Mouse (Mus musculus): ENCODE results near the gene Slc6a21. TPM values are rescaled to one million over a fixed set of nuclear protein-coding genes. Genes with fewer than 3 reads are reported as not detected.

Slc6a21 gene
- not detected in 2 replicates for polyA plus RNA-seq (2016; fragmentation: Nextera tagmentation; extraction: Ambion mirVana)

DNA sequence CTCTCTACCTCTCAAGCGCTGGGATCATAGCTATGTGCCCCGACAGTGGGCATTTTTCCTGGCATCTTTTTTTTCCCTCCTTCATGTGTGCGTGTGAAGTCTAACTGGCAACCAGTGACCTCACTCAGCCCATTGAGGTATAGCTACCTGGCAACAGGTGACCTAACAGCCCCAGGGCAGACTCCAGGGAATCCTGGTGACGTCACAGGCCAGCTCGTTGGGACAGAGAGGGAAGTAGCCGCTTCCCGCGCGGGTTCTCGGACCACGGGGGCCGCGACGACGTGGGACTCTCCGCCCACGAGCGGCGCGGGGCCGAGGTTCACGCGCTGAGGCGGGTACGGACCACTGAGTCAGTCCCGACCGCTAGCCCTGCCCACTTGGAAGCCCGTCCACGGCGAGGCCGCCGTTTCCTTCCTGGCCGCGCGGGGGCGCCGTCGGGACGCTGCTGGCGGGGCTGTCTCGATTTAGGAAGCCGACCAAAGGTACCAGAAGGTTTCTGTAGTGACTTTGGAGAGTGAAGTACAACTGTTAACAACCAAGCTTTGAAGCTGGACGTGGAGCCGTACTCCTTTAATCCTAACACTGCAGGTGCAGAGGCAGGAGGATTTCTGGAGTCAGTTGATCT, at the start of gene Slc6a21:
Gene Slc6a21, plus strand, starts transcription at position 378 of the 625 bp plus-strand sequence.
- peaks cover 5% of the 10 kb centered on the region for H3K4me1 ChIP-seq (replicated peaks)
- H3K9me3 ChIP-seq = no peaks in the 10 kb centered on the region
- 7% methylated on average over 44 of the region's 44 CpGs for WGBS
- peak within 1 kb of the TSS; percentile 44; the same call in 1 of the 2 replicates for H3K9ac ChIP-seq (replicated peaks)
- peak within 1 kb of the TSS; percentile 38 for H3K4me3 ChIP-seq (replicated peaks)
- peak within 1 kb of the TSS; percentile 63 for H3K4me2 ChIP-seq
- no peak within 1 kb of the TSS for H3K27ac ChIP-seq
- H3K36me3 ChIP-seq = no peaks in the 10 kb centered on the region
- ATAC-seq (ENCODE audit: insufficient number of reproducible peaks, insufficient read depth, low FRiP score, low TSS enrichment, low read depth) = no peak
- peaks cover 14% of the 10 kb centered on the region for H3K27me3 ChIP-seq

- WGBS = 95% methylated on average over 18 of the region's 18 CpGs
Measured at GRCm38 (mm10) chr7:45228548-45228947, 48.8 kb upstream of the Slc6a21 start.

GRCm38 (mm10) chr7:45229046-45229445, 48.3 kb upstream of the Slc6a21 start:
- no peaks in the 10 kb centered on the region for H3K9me3 ChIP-seq
- H3K27me3 ChIP-seq = no peaks in the 10 kb centered on the region
- no peak for ATAC-seq (ENCODE audit: insufficient number of reproducible peaks, insufficient read depth, low FRiP score, low TSS enrichment, low read depth)
- H3K27ac ChIP-seq = no peak overlapping the region
- H3K4me2 ChIP-seq = no peak overlapping the region
- no peak overlapping the region for H3K9ac ChIP-seq (replicated peaks)
- WGBS = 93% methylated on average over 8 of the region's 8 CpGs
- H3K4me1 ChIP-seq (replicated peaks) = peaks cover 21% of the 10 kb centered on the region
- peaks cover 95% of the 10 kb centered on the region for H3K36me3 ChIP-seq
- no peak overlapping the region for H3K4me3 ChIP-seq (replicated peaks)

More at GRCm38 (mm10) chr7:45228548-45228947, 48.8 kb upstream of the Slc6a21 start:
- peaks cover 16% of the 10 kb centered on the region for H3K4me1 ChIP-seq (replicated peaks)
- no peak overlapping the region for H3K9ac ChIP-seq (replicated peaks)
- ATAC-seq (ENCODE audit: insufficient number of reproducible peaks, insufficient read depth, low FRiP score, low TSS enrichment, low read depth) = peak; percentile 29; the same call in 1 of the 2 replicates
- H3K9me3 ChIP-seq = no peaks in the 10 kb centered on the region
- no peak overlapping the region for H3K4me2 ChIP-seq
- peaks cover 97% of the 10 kb centered on the region for H3K36me3 ChIP-seq
- no peak overlapping the region for H3K27ac ChIP-seq
- H3K27me3 ChIP-seq = no peaks in the 10 kb centered on the region
- no peak overlapping the region for H3K4me3 ChIP-seq (replicated peaks)

DNA sequence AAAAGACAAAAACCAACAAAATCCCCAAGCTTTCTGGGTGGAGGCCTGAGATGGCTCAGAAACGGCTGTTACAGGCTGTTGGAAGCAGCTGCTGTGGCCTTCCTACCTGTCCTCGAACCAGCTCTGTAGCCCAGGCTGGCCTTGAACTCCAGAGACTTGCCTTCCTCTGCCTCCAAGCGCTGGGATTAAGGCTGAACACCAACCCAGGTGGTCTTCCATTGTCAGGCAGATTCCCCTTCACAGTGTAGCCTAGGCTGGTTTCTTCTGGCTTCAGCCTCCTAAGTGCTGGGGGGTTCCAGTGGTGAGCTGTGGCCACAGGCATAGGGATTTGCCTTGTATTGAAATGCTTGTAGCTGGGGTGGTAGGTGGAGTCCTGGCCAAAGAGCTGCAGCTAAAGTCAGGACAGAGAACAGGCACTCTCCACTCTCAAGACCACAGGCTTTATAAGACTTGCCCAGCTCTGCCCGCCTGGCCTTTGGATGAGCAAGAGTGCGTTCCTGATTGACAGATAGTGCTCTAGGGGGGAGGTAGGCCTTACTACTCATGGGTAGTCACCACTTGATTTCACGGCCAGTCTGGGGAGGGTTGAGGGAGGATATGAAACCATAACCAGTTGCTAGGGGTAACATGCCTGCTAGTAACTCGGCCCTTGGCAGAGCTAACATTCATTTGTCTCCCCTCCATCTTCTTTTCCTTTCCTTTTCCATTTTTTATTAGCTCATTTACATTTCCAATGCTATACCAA, 47.7 kb upstream of the Slc6a21 start:
- Histone ChIP-seq H3K4me2 (no peak overlapping the region), H3K4me3 (replicated peaks) (no peak overlapping the region), H3K9me3 (no peaks in the 10 kb centered on the region), H3K27ac (no peak overlapping the region), H3K36me3 (peaks cover 89% of the 10 kb centered on the region), H3K27me3 (no peaks in the 10 kb centered on the region), H3K4me1 (replicated peaks) (peaks cover 27% of the 10 kb centered on the region), H3K9ac (replicated peaks) (no peak overlapping the region)
- ATAC-seq (ENCODE audit: insufficient number of reproducible peaks, insufficient read depth, low FRiP score, low TSS enrichment, low read depth) = no peak
- 91% methylated on average over 7 of the region's 7 CpGs for WGBS

DNA sequence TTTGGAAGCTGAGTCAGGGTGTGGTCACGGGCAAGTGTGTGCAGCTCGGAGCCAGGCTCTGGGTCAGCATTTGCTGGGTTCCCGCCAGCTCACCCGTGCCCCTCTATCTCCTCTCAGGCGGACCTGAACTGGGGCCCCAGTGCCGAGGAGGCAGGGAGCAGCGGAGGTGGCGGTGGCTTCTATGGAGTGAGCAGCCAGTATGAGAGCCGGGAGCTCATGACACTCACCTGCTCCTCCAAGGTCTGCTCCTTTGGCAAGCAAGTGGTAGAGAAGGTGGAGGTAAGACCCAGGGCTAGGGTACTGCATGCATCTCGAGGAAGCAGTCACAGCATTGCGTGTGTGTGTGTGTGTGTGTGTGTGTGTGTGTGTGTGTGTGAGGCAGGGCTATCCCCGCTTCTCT, 46.1 kb upstream of the Slc6a21 start:
- peaks cover 41% of the 10 kb centered on the region for H3K4me1 ChIP-seq (replicated peaks)
- H3K4me3 ChIP-seq (replicated peaks) = no peak overlapping the region
- H3K9me3 ChIP-seq = no peaks in the 10 kb centered on the region
- H3K4me2 ChIP-seq = no peak overlapping the region
- peaks cover 74% of the 10 kb centered on the region for H3K36me3 ChIP-seq
- no peak overlapping the region for H3K9ac ChIP-seq (replicated peaks)
- no peak overlapping the region for H3K27ac ChIP-seq
- ATAC-seq (ENCODE audit: insufficient number of reproducible peaks, insufficient read depth, low FRiP score, low TSS enrichment, low read depth) = no peak
- no peaks in the 10 kb centered on the region; the same call in 1 of the 2 replicates for H3K27me3 ChIP-seq
- WGBS = 90% methylated on average over 12 of the region's 12 CpGs

- 83% methylated on average over 11 of the region's 11 CpGs for WGBS
Measured at GRCm38 (mm10) chr7:45231941-45232340, 45.4 kb upstream of the Slc6a21 start.

GRCm38 (mm10) chr7:45232716-45233465, 44.4 kb upstream of the Slc6a21 start:
- Histone ChIP-seq H3K9ac (replicated peaks) (peak overlapping the region; percentile 1; the same call in 1 of the 2 replicates), H3K4me1 (replicated peaks) (peaks cover 41% of the 10 kb centered on the region)
- ATAC-seq (ENCODE audit: insufficient number of reproducible peaks, insufficient read depth, low FRiP score, low TSS enrichment, low read depth) = no peak

More at GRCm38 (mm10) chr7:45231941-45232340, 45.4 kb upstream of the Slc6a21 start:
- Histone ChIP-seq H3K9ac (replicated peaks) (no peak overlapping the region), H3K27me3 (peaks cover 6% of the 10 kb centered on the region; the same call in 1 of the 2 replicates), H3K4me2 (no peak overlapping the region), H3K4me3 (replicated peaks) (no peak overlapping the region), H3K9me3 (no peaks in the 10 kb centered on the region), H3K36me3 (peaks cover 66% of the 10 kb centered on the region), H3K27ac (no peak overlapping the region), H3K4me1 (replicated peaks) (peaks cover 41% of the 10 kb centered on the region)
- no peak for ATAC-seq (ENCODE audit: insufficient number of reproducible peaks, insufficient read depth, low FRiP score, low TSS enrichment, low read depth)

GRCm38 (mm10) chr7:45233580-45234332, 43.6 kb upstream of the Slc6a21 start:
- Histone ChIP-seq H3K9me3 (no peaks in the 10 kb centered on the region), H3K27ac (peak overlapping the region; percentile 77), H3K36me3 (peaks cover 50% of the 10 kb centered on the region), H3K4me1 (replicated peaks) (peaks cover 41% of the 10 kb centered on the region), H3K4me2 (peak overlapping the region; percentile 55), H3K4me3 (replicated peaks) (0 out of 2 replicates have a peak overlapping the region, but pooled peaks have one; percentile 2), H3K27me3 (peaks cover 15% of the 10 kb centered on the region), H3K9ac (replicated peaks) (no peak overlapping the region)
- 26% methylated on average over 20 of the region's 20 CpGs for WGBS
- no peak for ATAC-seq (ENCODE audit: insufficient number of reproducible peaks, insufficient read depth, low FRiP score, low TSS enrichment, low read depth)

More at GRCm38 (mm10) chr7:45232716-45233465, 44.4 kb upstream of the Slc6a21 start:
- 59% methylated on average over 13 of the region's 13 CpGs for WGBS
- no peak overlapping the region for H3K4me3 ChIP-seq (replicated peaks)
- H3K36me3 ChIP-seq = peaks cover 58% of the 10 kb centered on the region
- H3K9me3 ChIP-seq = no peaks in the 10 kb centered on the region
- no peak overlapping the region for H3K27ac ChIP-seq
- H3K27me3 ChIP-seq = peaks cover 9% of the 10 kb centered on the region; the same call in 1 of the 2 replicates
- H3K4me2 ChIP-seq = no peak overlapping the region

GRCm38 (mm10) chr7:45234333-45234841, 42.9 kb upstream of the Slc6a21 start:
- Histone ChIP-seq H3K4me3 (replicated peaks) (peak overlapping the region; percentile 30; the same call in 1 of the 2 replicates), H3K36me3 (peaks cover 43% of the 10 kb centered on the region), H3K9me3 (no peaks in the 10 kb centered on the region), H3K4me1 (replicated peaks) (peaks cover 41% of the 10 kb centered on the region), H3K27ac (peak overlapping the region; percentile 77), H3K4me2 (peak overlapping the region; percentile 55), H3K9ac (replicated peaks) (no peak overlapping the region), H3K27me3 (peaks cover 21% of the 10 kb centered on the region)
- 0 out of 2 replicates have a peak, but pooled peaks have one; percentile 8 for ATAC-seq (ENCODE audit: insufficient number of reproducible peaks, insufficient read depth, low FRiP score, low TSS enrichment, low read depth)
- 12% methylated on average over 29 of the region's 29 CpGs for WGBS

DNA sequence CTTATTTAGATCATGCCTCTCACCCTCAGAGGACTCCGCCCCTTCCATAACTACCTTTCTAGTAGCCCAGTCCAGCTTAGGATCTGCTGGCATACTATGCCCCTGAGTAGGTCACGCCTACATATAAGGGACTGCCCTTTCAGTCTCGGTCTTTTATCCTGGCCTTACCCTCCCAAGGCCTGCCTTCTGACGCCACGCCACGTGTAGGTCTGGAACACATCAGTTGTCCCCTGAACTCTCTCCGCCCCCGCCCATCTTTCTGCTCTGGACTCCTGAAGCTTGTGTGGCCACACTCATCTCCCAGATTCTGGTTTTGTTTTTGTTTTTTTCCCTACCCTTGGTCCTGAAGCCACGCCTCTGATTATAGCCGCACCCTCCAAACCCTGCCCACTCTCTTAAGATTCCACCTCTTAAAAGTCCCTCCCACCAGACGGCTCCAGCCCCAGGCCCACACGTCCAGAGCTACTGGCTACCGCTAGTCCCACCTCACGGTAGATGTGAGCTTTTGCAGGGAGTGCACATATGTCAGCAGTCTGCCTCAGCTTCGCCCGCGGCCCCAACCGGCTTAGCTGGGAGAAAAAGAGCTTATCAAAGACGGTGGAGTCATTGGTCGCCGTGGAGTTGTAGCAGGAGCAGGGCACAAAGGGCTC, 42.3 kb upstream of the Slc6a21 start:
- Histone ChIP-seq H3K9ac (replicated peaks) (peak overlapping the region; percentile 38; the same call in 1 of the 2 replicates), H3K36me3 (peaks cover 37% of the 10 kb centered on the region), H3K4me2 (peak overlapping the region; percentile 55), H3K9me3 (no peaks in the 10 kb centered on the region), H3K4me1 (replicated peaks) (peaks cover 41% of the 10 kb centered on the region), H3K27ac (peak overlapping the region; percentile 77), H3K4me3 (replicated peaks) (peak overlapping the region; percentile 30), H3K27me3 (peaks cover 27% of the 10 kb centered on the region)
- peak; percentile 85 for ATAC-seq (ENCODE audit: insufficient number of reproducible peaks, insufficient read depth, low FRiP score, low TSS enrichment, low read depth)
- 3% methylated on average over 21 of the region's 21 CpGs for WGBS

Data from limb, embryonic 12.5 days (tissue).